Mouse (Mus musculus) c-Kit-positive CD71-negative TER-119-negative erythroid progenitor cells, embryonic 14.5 days (primary cell): ENCODE results near the gene Cntd1.
A peak's percentile ranks its signal among the peaks of the same experiment; 100 is the strongest.
"Not testable (repeated sequence)": the region's sequence is repeated elsewhere in the genome, so short reads cannot be mapped to it uniquely, and the experiment has no call there.

Experiments
- DNase-seq: peaks from one replicate; pipeline ENCODE4 v3.0.0-alpha.2; 2013; ENCODE audit warnings: low read depth

Gene Cntd1

GRCm38 (mm10) chr11:101330961-101331360 is 52.1 kb downstream of the Cntd1 start:
- not testable (repeated sequence) for DNase-seq

- DNase-seq, result no peak
These were observed 53.7 kb downstream of the Cntd1 start for GRCm38 (mm10) chr11:101332537-101332936.

GRCm38 (mm10) chr11:101334023-101334422 is 55.2 kb downstream of the Cntd1 start:
- no peak for DNase-seq

- no peak for DNase-seq
These were observed 55.7 kb downstream of the Cntd1 start for GRCm38 (mm10) chr11:101334516-101334915.

- DNase-seq, result no peak
These were observed 56.9 kb downstream of the Cntd1 start for GRCm38 (mm10) chr11:101335685-101336084.

GRCm38 (mm10) chr11:101338123-101338760 is 59.4 kb downstream of the Cntd1 start:
- peak; percentile 57 for DNase-seq
